Mouse (Mus musculus) hindbrain, embryonic 15.5 days (tissue): ENCODE data around the gene Rab11fip5. TPM values are rescaled to one million over a fixed set of nuclear protein-coding genes. Genes with fewer than 3 reads are reported as not detected.

Experiments used
- ATAC-seq: fragments of 200-750 bp; cut with Nextera tagmentation; 2 replicates; pipeline ENCODE4 v1.8.0; 2017; ENCODE audit warnings: low read depth, moderate number of reproducible peaks, moderate TSS enrichment; ENCODE audit not compliant: low FRiP score
- H3K27ac ChIP-seq: fragments of 300-500 bp; sonication (generic); replicated peaks from 2 replicates; pipeline ENCODE4 v1.5.1; 2015; ENCODE audit warnings: mild to moderate bottlenecking, inconsistent platforms
- H3K27me3 ChIP-seq: fragments of 300-500 bp; sonication (generic); 2 replicates; pipeline ENCODE4 v1.6.1; 2015; ENCODE audit warnings: control low read depth, inconsistent platforms
- H3K36me3 ChIP-seq: fragments of 300-500 bp; sonication (generic); 2 replicates; pipeline ENCODE4 v1.6.1; 2015; ENCODE audit warnings: control low read depth, inconsistent platforms
- H3K4me1 ChIP-seq: fragments of 300-500 bp; sonication (generic); replicated peaks from 2 replicates; pipeline ENCODE4 v1.6.1; 2015; ENCODE audit warnings: control low read depth, inconsistent platforms
- H3K4me2 ChIP-seq: fragments of 300-500 bp; sonication (generic); 2 replicates; pipeline ENCODE4 v1.6.1; 2015; ENCODE audit warnings: moderate library complexity, mild to moderate bottlenecking, inconsistent platforms
- H3K4me3 ChIP-seq: fragments of 300-500 bp; sonication (generic); 2 replicates; pipeline ENCODE4 v1.5.1; 2015; ENCODE audit warnings: mild to moderate bottlenecking, inconsistent platforms
- H3K9ac ChIP-seq: fragments of 300-500 bp; sonication (generic); 2 replicates; pipeline ENCODE4 v1.6.1; 2015; ENCODE audit warnings: inconsistent platforms
- H3K9me3 ChIP-seq: fragments of 300-500 bp; sonication (generic); 2 replicates; pipeline ENCODE4 v1.6.1; 2016; ENCODE audit warnings: control low read depth, inconsistent platforms
- WGBS: fragments of 180-500 bp; shearing (Covaris S2); methylation state at CpG from one replicate; pipeline ENCODE4 v1.1.7; 2015; 5-methylcytosine and 5-hydroxymethylcytosine counted together
- polyA plus RNA-seq: library from polyadenylated mRNA; unstranded; fragments of >200 nt; fragmentation: Nextera tagmentation; extraction: Ambion mirVana; gene quantifications from 2 replicates; pipeline ENCODE4 v1.2.1, GENCODE M21; 2015

Rab11fip5 gene
- polyA plus RNA-seq, 1 experiment from 2014 or later: 24.4 TPM

- H3K4me1 ChIP-seq: no peaks in the 10 kb centered on the region; the same call in 1 of the 2 replicates
- H3K4me3 ChIP-seq: no peak overlapping the region
- no peaks in the 10 kb centered on the region for H3K27me3 ChIP-seq
- ATAC-seq: no peak
- no peaks in the 10 kb centered on the region for H3K36me3 ChIP-seq
- no peak overlapping the region for H3K4me2 ChIP-seq
- H3K27ac ChIP-seq: no peak overlapping the region
- H3K9me3 ChIP-seq: no peaks in the 10 kb centered on the region
- no peak overlapping the region for H3K9ac ChIP-seq
- 100% methylated on average over 1 of the region's 1 CpGs for WGBS
Measured at GRCm38 (mm10) chr6:85358877-85359276, 15.6 kb downstream of the Rab11fip5 start.

DNA sequence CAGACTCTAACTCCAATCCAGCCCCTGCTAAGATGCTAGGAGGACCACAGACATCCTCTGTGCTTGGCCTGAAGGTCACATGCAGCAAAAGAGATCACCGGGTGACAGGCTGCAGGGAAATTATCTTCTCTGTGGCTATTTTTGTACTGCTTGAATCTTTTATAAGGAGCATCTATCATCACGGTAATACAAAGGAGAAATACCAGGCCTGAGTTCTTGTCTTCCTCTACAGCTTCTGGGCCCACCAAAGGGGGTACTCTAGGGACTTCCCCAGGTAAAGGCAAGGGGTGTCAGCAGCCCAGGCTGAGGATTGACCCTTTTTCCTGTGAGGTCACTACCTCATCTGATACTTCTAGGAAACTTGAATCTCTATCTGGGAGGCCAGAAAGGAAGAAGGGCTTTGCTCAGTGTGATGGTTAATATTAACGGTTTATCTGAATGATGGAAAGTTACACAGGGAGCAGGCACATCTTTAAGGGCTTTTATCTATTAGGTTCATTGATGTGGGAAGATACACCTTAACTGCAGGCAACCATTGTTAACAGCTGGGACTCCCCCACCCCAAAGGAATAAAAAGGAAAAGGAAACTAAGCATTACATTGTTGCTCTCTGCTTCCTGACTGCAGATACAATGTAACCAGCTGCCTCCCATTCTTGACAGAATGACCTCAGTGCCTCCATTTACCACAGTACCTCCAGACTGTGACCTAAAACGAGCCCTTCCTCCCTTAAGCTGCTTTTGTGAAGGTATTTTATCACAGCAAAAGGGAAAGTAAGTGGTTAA lies 17.6 kb downstream of the Rab11fip5 start:
- Histone ChIP-seq H3K36me3 (no peaks in the 10 kb centered on the region), H3K4me3 (no peak overlapping the region), H3K4me2 (no peak overlapping the region), H3K9ac (no peak overlapping the region), H3K27me3 (no peaks in the 10 kb centered on the region), H3K27ac (no peak overlapping the region), H3K9me3 (no peaks in the 10 kb centered on the region), H3K4me1 (no peaks in the 10 kb centered on the region; the same call in 1 of the 2 replicates)
- no peak for ATAC-seq
- 64% methylated on average over 4 of the region's 4 CpGs for WGBS

- Histone ChIP-seq H3K9ac (no peak overlapping the region), H3K4me1 (no peaks in the 10 kb centered on the region; the same call in 1 of the 2 replicates), H3K4me2 (no peak overlapping the region), H3K27ac (no peak overlapping the region), H3K27me3 (no peaks in the 10 kb centered on the region), H3K36me3 (no peaks in the 10 kb centered on the region), H3K4me3 (no peak overlapping the region), H3K9me3 (no peaks in the 10 kb centered on the region)
- no peak for ATAC-seq
- 94% methylated on average over 2 of the region's 2 CpGs for WGBS
Measured at GRCm38 (mm10) chr6:85355753-85356152, 18.7 kb downstream of the Rab11fip5 start.

GRCm38 (mm10) chr6:85354709-85355108 lies 19.7 kb downstream of the Rab11fip5 start:
- Histone ChIP-seq H3K27ac (no peak overlapping the region), H3K4me2 (no peak overlapping the region), H3K4me3 (no peak overlapping the region), H3K4me1 (no peaks in the 10 kb centered on the region; the same call in 1 of the 2 replicates), H3K36me3 (no peaks in the 10 kb centered on the region), H3K9me3 (no peaks in the 10 kb centered on the region), H3K27me3 (no peaks in the 10 kb centered on the region), H3K9ac (no peak overlapping the region)
- 49% methylated on average over 6 of the region's 6 CpGs for WGBS
- peak; percentile 60; the same call in 1 of the 2 replicates for ATAC-seq

DNA sequence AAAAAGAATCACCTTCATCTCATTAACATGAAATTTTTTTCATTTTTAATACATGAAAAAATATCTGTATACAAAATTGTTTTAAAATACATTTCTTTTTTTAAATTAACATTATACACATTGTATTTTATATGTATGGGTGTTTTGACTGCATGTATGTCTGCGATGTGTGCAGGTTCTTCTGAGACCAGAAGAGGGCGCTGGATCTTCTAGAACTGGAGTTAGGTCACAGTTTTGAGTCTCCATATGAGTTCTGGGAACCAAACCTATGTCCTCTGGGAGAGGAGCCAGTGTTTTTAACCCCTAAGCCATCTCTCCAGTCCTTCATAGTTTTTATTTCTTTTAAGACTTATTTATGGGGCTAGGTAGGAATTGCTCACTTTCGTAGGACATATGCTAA lies 20.7 kb downstream of the Rab11fip5 start:
- Histone ChIP-seq H3K4me3 (no peak overlapping the region), H3K27me3 (no peaks in the 10 kb centered on the region), H3K27ac (no peak overlapping the region), H3K9me3 (no peaks in the 10 kb centered on the region), H3K4me2 (no peak overlapping the region), H3K9ac (no peak overlapping the region), H3K36me3 (no peaks in the 10 kb centered on the region), H3K4me1 (no peaks in the 10 kb centered on the region; the same call in 1 of the 2 replicates)
- no peak for ATAC-seq
- WGBS: 68% methylated on average over 3 of the region's 3 CpGs

- 96% methylated on average over 1 of the region's 1 CpGs for WGBS
- H3K36me3 ChIP-seq: peaks cover 9% of the 10 kb centered on the region
Measured at GRCm38 (mm10) chr6:85350157-85350556, 24.3 kb downstream of the Rab11fip5 start.

GRCm38 (mm10) chr6:85349246-85349645 lies 25.2 kb downstream of the Rab11fip5 start:
- Histone ChIP-seq H3K27me3 (no peaks in the 10 kb centered on the region), H3K27ac (no peak overlapping the region)

More at GRCm38 (mm10) chr6:85350157-85350556, 24.3 kb downstream of the Rab11fip5 start:
- H3K9ac ChIP-seq: no peak overlapping the region
- no peak overlapping the region for H3K27ac ChIP-seq
- no peak overlapping the region for H3K4me2 ChIP-seq
- no peaks in the 10 kb centered on the region; the same call in 1 of the 2 replicates for H3K4me1 ChIP-seq
- ATAC-seq: no peak
- H3K27me3 ChIP-seq: no peaks in the 10 kb centered on the region
- H3K4me3 ChIP-seq: no peak overlapping the region
- H3K9me3 ChIP-seq: no peaks in the 10 kb centered on the region

DNA sequence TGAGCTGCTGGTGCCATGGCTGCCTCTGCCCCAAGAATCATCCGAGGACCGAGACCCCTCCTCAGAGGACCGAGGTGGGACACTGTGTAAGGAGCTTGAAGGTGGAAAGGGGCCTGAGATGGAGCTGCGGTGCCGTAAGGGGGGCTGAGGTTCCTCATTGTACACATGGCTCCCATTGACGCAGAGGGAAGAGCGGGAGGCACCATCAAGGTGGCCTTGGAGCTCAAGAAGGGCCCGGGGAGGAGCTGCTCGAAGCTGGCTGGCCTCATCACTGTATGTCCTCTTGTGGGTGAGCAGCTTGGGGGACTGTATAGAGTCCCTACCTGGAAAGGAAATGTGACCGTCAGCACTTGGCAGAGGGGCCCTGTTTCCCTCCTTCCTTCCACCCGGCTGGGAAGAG lies 26.3 kb downstream of the Rab11fip5 start:
- 87% methylated on average over 11 of the region's 11 CpGs for WGBS
- ATAC-seq: no peak

More at GRCm38 (mm10) chr6:85349246-85349645, 25.2 kb downstream of the Rab11fip5 start:
- H3K36me3 ChIP-seq: peaks cover 9% of the 10 kb centered on the region
- no peak overlapping the region for H3K9ac ChIP-seq
- WGBS: 68% methylated on average over 7 of the region's 7 CpGs
- no peaks in the 10 kb centered on the region for H3K4me1 ChIP-seq
- H3K4me2 ChIP-seq: no peak overlapping the region
- ATAC-seq: no peak
- no peak overlapping the region for H3K4me3 ChIP-seq
- H3K9me3 ChIP-seq: no peaks in the 10 kb centered on the region

GRCm38 (mm10) chr6:85346028-85346634 lies 28.3 kb downstream of the Rab11fip5 start:
- Histone ChIP-seq H3K4me3 (no peak overlapping the region), H3K27ac (no peak overlapping the region), H3K4me2 (no peak overlapping the region), H3K27me3 (no peaks in the 10 kb centered on the region), H3K9me3 (no peaks in the 10 kb centered on the region), H3K4me1 (no peaks in the 10 kb centered on the region), H3K9ac (no peak overlapping the region), H3K36me3 (peaks cover 14% of the 10 kb centered on the region)
- peak; percentile 58 for ATAC-seq
- 45% methylated on average over 6 of the region's 6 CpGs for WGBS

More for the DNA sequence above, 26.3 kb downstream of the Rab11fip5 start:
- no peaks in the 10 kb centered on the region for H3K9me3 ChIP-seq
- no peak overlapping the region for H3K27ac ChIP-seq
- H3K4me2 ChIP-seq: no peak overlapping the region
- no peak overlapping the region for H3K4me3 ChIP-seq
- H3K27me3 ChIP-seq: no peaks in the 10 kb centered on the region
- no peaks in the 10 kb centered on the region for H3K4me1 ChIP-seq
- no peak overlapping the region for H3K9ac ChIP-seq
- H3K36me3 ChIP-seq: peaks cover 9% of the 10 kb centered on the region

- no peak overlapping the region for H3K4me2 ChIP-seq
- no peak for ATAC-seq
- no peaks in the 10 kb centered on the region for H3K4me1 ChIP-seq
- peaks cover 14% of the 10 kb centered on the region for H3K36me3 ChIP-seq
- H3K4me3 ChIP-seq: no peak overlapping the region
- H3K27me3 ChIP-seq: no peaks in the 10 kb centered on the region
- H3K27ac ChIP-seq: no peak overlapping the region
- H3K9ac ChIP-seq: no peak overlapping the region
- H3K9me3 ChIP-seq: no peaks in the 10 kb centered on the region
Measured at GRCm38 (mm10) chr6:85344929-85345328, 29.5 kb downstream of the Rab11fip5 start.

GRCm38 (mm10) chr6:85343027-85343426 lies 31.4 kb downstream of the Rab11fip5 start:
- peaks cover 12% of the 10 kb centered on the region for H3K36me3 ChIP-seq
- no peaks in the 10 kb centered on the region for H3K9me3 ChIP-seq
- H3K27ac ChIP-seq: no peak overlapping the region
- H3K4me2 ChIP-seq: no peak overlapping the region
- H3K9ac ChIP-seq: no peak overlapping the region
- H3K4me1 ChIP-seq: no peaks in the 10 kb centered on the region
- no peak overlapping the region for H3K4me3 ChIP-seq
- 91% methylated on average over 8 of the region's 8 CpGs for WGBS
- no peak for ATAC-seq
- H3K27me3 ChIP-seq: no peaks in the 10 kb centered on the region

DNA sequence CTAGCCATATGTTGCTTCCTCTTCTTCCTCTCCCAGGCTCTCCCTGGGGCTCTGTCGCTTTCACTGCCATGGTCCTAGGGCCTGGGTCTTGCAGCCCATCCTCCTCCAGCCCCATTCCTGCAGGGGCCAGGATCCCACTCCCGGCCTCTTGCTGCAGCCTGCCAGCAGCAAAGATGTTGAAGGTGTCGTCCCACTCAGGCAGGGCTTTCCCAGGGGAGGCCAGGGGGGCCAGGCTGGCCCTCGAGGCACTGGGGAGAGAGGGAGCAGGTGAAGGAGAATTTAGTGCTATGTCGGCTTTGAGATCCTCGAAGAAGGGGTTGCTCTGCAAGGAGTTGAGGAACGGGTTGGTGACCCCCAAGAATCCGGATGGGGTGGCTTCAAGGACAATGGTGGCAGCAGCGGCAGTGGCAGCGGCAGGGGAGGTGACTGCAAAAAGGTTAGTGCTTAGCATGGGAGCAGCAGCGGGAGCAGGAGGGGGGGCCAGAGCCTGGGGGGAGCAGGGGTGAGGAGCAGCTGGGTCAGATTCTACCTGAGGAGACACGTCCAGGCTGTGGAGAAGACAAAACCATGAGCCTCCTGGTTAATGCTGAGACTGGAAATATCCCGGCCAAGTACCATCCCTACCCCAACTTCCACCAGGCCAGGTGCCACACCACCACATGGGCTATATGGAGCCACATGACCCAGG lies 32.5 kb downstream of the Rab11fip5 start:
- Histone ChIP-seq H3K4me1 (no peaks in the 10 kb centered on the region), H3K27me3 (no peaks in the 10 kb centered on the region), H3K9ac (no peak overlapping the region), H3K36me3 (peaks cover 9% of the 10 kb centered on the region; the same call in 1 of the 2 replicates), H3K4me2 (no peak overlapping the region), H3K9me3 (no peaks in the 10 kb centered on the region), H3K27ac (no peak overlapping the region), H3K4me3 (no peak overlapping the region)
- 76% methylated on average over 13 of the region's 13 CpGs for WGBS
- ATAC-seq: no peak
